Mouse (Mus musculus) stomach, embryonic 14.5 days (tissue): ENCODE results near the gene Myo19. TPM values are rescaled to one million over a fixed set of nuclear protein-coding genes. Genes with fewer than 3 reads are reported as not detected.

Experiments
- ATAC-seq: fragments of 200-750 bp; cut with Nextera tagmentation; 2 replicates; pipeline ENCODE4 v1.8.0; 2017; ENCODE audit warnings: low read depth, moderate TSS enrichment; ENCODE audit not compliant: insufficient number of reproducible peaks, insufficient read depth, low FRiP score
- H3K27ac ChIP-seq: fragments of 300-500 bp; sonication (generic); 2 replicates; pipeline ENCODE4 v1.5.1; 2014; ENCODE audit warnings: mild to moderate bottlenecking, low read length, moderate library complexity, mixed read lengths
- H3K27me3 ChIP-seq: fragments of 300-500 bp; sonication (generic); 2 replicates; pipeline ENCODE4 v1.6.1; 2014; ENCODE audit warnings: low read length, control low read depth, mixed read lengths; ENCODE audit not compliant: control insufficient read depth, insufficient read depth
- H3K36me3 ChIP-seq: fragments of 300-500 bp; sonication (generic); 2 replicates; pipeline ENCODE4 v1.6.1; 2014; ENCODE audit warnings: mild to moderate bottlenecking, control low read depth, low read length, moderate library complexity, mixed read lengths; ENCODE audit not compliant: control insufficient read depth, insufficient read depth
- H3K4me1 ChIP-seq: fragments of 300-500 bp; sonication (generic); 2 replicates; pipeline ENCODE4 v1.6.1; 2014; ENCODE audit warnings: low read length, control low read depth, mixed read lengths; ENCODE audit not compliant: control insufficient read depth, insufficient read depth
- H3K4me2 ChIP-seq: fragments of 300-500 bp; sonication (generic); replicated peaks from 2 replicates; pipeline ENCODE4 v1.6.1; 2014; ENCODE audit warnings: low read depth, low read length, control low read depth
- H3K4me3 ChIP-seq: fragments of 300-500 bp; sonication (generic); 2 replicates; pipeline ENCODE4 v1.5.1; 2014; ENCODE audit warnings: low read depth, low read length, control low read depth
- H3K9ac ChIP-seq: fragments of 300-500 bp; sonication (generic); replicated peaks from 2 replicates; pipeline ENCODE4 v1.6.1; 2014; ENCODE audit warnings: low read depth, mild to moderate bottlenecking, control low read depth, low read length, moderate library complexity, mixed read lengths
- H3K9me3 ChIP-seq: fragments of 300-500 bp; sonication (generic); 2 replicates; pipeline ENCODE4 v1.6.1; 2016; ENCODE audit warnings: low read depth, low read length, control low read depth; ENCODE audit not compliant: control insufficient read depth
- WGBS: fragments of 180-500 bp; shearing (Covaris S2); extraction: QIAGEN DNeasy Blood & Tissue Kit; methylation state at CpG from one replicate; pipeline ENCODE4 v1.1.7; 2014; 5-methylcytosine and 5-hydroxymethylcytosine counted together
- microRNA-seq: library from miRNA; unstranded; fragments of <30 nt; microRNA quantifications from one replicate; pipeline ENCODE4, GENCODE M21; 2016
- polyA plus RNA-seq: library from polyadenylated mRNA; unstranded; fragments of >200 nt; fragmentation: Nextera tagmentation; extraction: Ambion mirVana; gene quantifications from 2 replicates; pipeline ENCODE4 v1.2.1, GENCODE M21; 2014

Gene Myo19
- polyA plus RNA-seq, 1 experiment from 2014 or later = 9.3 TPM

- Histone ChIP-seq H3K4me1 (peaks cover 5% of the 10 kb centered on the region; the same call in 1 of the 2 replicates), H3K27ac (no peak within 1 kb of the TSS), H3K9ac (no peak within 1 kb of the TSS), H3K4me2 (peak within 1 kb of the TSS; percentile 39), H3K9me3 (no peaks in the 10 kb centered on the region), H3K27me3 (peaks cover 14% of the 10 kb centered on the region; the same call in 1 of the 2 replicates), H3K4me3 (peak within 1 kb of the TSS; percentile 23), H3K36me3 (no peaks in the 10 kb centered on the region)
- WGBS = 2% methylated on average over 49 of the region's 49 CpGs
- ATAC-seq = no peak
Measured at GRCm38 (mm10) chr11:84957591-84958270, 77.8 kb downstream of the Myo19 start, which contains the start of gene Car4. Gene Car4 (plus strand): TSS chr11:84957786.

- Histone ChIP-seq H3K9ac (no peak overlapping the region), H3K27me3 (peaks cover 14% of the 10 kb centered on the region; the same call in 1 of the 2 replicates)
- no peak for ATAC-seq
Measured at GRCm38 (mm10) chr11:84958271-84958630, 78.3 kb downstream of the Myo19 start.

GRCm38 (mm10) chr11:84959181-84959580, 79.2 kb downstream of the Myo19 start:
- Histone ChIP-seq H3K9ac (no peak overlapping the region), H3K9me3 (no peaks in the 10 kb centered on the region), H3K27ac (no peak overlapping the region), H3K4me3 (no peak overlapping the region), H3K27me3 (peaks cover 14% of the 10 kb centered on the region; the same call in 1 of the 2 replicates), H3K4me1 (peaks cover 5% of the 10 kb centered on the region; the same call in 1 of the 2 replicates), H3K36me3 (no peaks in the 10 kb centered on the region), H3K4me2 (no peak overlapping the region)
- 35% methylated on average over 5 of the region's 5 CpGs for WGBS
- ATAC-seq = no peak

More at GRCm38 (mm10) chr11:84958271-84958630, 78.3 kb downstream of the Myo19 start:
- Histone ChIP-seq H3K9me3 (no peaks in the 10 kb centered on the region), H3K4me3 (peak overlapping the region; percentile 23), H3K36me3 (no peaks in the 10 kb centered on the region), H3K27ac (no peak overlapping the region), H3K4me2 (peak overlapping the region; percentile 39), H3K4me1 (peaks cover 5% of the 10 kb centered on the region; the same call in 1 of the 2 replicates)
- WGBS = 5% methylated on average over 11 of the region's 11 CpGs

- 8% methylated on average over 9 of the region's 9 CpGs for WGBS
- H3K27ac ChIP-seq = no peak overlapping the region
- H3K4me1 ChIP-seq = peaks cover 5% of the 10 kb centered on the region; the same call in 1 of the 2 replicates
- peaks cover 14% of the 10 kb centered on the region; the same call in 1 of the 2 replicates for H3K27me3 ChIP-seq
- H3K4me3 ChIP-seq = no peak overlapping the region
- no peak overlapping the region for H3K9ac ChIP-seq
- ATAC-seq = no peak
- no peaks in the 10 kb centered on the region for H3K36me3 ChIP-seq
- H3K4me2 ChIP-seq = no peak overlapping the region
- no peaks in the 10 kb centered on the region for H3K9me3 ChIP-seq
Measured at GRCm38 (mm10) chr11:84959701-84960181, 79.8 kb downstream of the Myo19 start.

- no peak for ATAC-seq
- no peak overlapping the region for H3K27ac ChIP-seq
- H3K27me3 ChIP-seq = peaks cover 14% of the 10 kb centered on the region; the same call in 1 of the 2 replicates
- H3K4me3 ChIP-seq = no peak overlapping the region
- no peaks in the 10 kb centered on the region for H3K9me3 ChIP-seq
- peaks cover 5% of the 10 kb centered on the region; the same call in 1 of the 2 replicates for H3K4me1 ChIP-seq
- no peaks in the 10 kb centered on the region for H3K36me3 ChIP-seq
- WGBS = 33% methylated on average over 3 of the region's 3 CpGs
- H3K9ac ChIP-seq = no peak overlapping the region
- no peak overlapping the region for H3K4me2 ChIP-seq
Measured at GRCm38 (mm10) chr11:84960291-84960690, 80.3 kb downstream of the Myo19 start.

- peaks cover 14% of the 10 kb centered on the region; the same call in 1 of the 2 replicates for H3K27me3 ChIP-seq
- ATAC-seq = no peak
- 74% methylated on average over 6 of the region's 6 CpGs for WGBS
Measured at GRCm38 (mm10) chr11:84960780-84961179, 80.8 kb downstream of the Myo19 start.

More at GRCm38 (mm10) chr11:84960780-84961179, 80.8 kb downstream of the Myo19 start:
- Histone ChIP-seq H3K4me1 (peaks cover 5% of the 10 kb centered on the region; the same call in 1 of the 2 replicates), H3K4me2 (no peak overlapping the region), H3K27ac (no peak overlapping the region), H3K9me3 (no peaks in the 10 kb centered on the region), H3K36me3 (no peaks in the 10 kb centered on the region), H3K4me3 (no peak overlapping the region), H3K9ac (no peak overlapping the region)

Small RNA genes within 50 kb of the gene (microRNA-seq; reads per million reads assigned to microRNA genes)
- gene Gm23564 = not detected

Other genes with a start within 250 kb of the Myo19 start
- gene Mrm1, start 60.6 kb upstream of the Myo19 start, polyA plus RNA-seq = 11.0 and 11.3 TPM in 2 replicates
- 11.7 and 12.9 TPM in 2 replicates for gene Dhrs11, start 51.2 kb upstream of the Myo19 start, polyA plus RNA-seq
- 68.0 and 69.6 TPM in 2 replicates for gene Ggnbp2, start 9.3 kb upstream of the Myo19 start, polyA plus RNA-seq
- 3.0 and 4.2 TPM in 2 replicates for gene Pigw, start 137 bp downstream of the Myo19 start, polyA plus RNA-seq
- 54.9 and 64.3 TPM in 2 replicates for gene Znhit3, start 36.2 kb downstream of the Myo19 start, polyA plus RNA-seq
- 0.48 and 0.62 TPM in 2 replicates for gene Car4, start 77.6 kb downstream of the Myo19 start, polyA plus RNA-seq